Mouse (Mus musculus): Measurements from ENCODE around the gene Stk11ip.

Gene Stk11ip

DNA sequence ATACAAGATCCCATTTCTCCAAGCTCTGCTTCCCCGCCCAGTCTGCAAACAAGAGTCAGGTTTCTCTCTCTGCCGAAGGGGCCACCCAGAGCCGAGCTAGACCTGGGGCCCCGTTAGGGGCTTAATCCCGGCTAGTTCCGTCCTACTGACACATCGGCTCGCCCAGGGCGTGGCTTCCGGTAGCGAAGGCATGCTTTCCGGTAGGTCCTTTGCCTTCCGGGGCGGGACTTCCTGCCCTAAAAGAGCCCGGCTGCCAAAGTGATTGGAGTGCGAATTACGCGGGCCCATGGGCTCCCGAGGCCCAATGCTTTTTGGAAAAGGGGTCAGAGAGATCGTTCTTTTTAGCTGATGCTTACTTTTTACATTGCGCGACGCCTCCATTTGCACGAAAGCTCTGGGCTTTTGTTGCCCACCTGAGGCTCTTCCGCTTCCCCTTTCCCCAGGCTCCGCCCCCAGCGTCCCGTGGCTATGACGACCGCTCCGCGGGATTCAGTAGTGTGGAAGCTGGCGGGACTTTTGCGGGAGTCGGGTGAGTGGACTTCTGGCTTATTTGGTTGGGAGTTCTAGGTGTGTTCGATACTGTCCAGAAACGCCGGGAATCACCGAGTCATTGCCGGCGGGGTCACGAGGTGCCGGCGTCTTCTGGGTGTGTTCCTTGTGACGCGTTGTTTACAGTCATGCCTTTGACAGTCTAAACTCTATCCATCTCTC is at the start of gene Stk11ip:
Gene Stk11ip, plus strand, starts transcription at position 209 of the 711 bp plus-strand sequence.
- peak; percentile 94 for DNase-seq (ENCODE audit: extremely low spot score)

DNA sequence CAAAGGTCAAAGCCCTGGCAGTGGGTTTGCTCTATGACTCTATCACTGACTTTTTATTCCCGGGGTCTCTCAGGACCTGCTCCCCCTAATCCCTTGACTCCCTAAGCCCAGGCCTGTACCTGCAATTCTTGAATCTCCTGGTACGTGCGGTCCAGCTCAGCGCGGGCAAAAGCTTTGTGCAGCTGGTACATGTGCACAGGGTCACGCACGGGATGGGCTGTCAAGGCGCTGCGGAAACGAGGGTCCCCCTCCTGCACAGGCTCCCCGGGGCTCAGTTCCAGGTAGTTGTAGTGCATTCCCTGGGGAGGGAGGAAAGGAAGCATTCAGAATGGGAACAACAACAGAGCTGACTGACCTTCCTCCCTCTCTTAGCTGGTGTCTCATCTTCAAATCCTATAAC is 44.9 kb upstream of the Stk11ip start:
- no peak for DNase-seq (ENCODE audit: extremely low spot score)

DNA sequence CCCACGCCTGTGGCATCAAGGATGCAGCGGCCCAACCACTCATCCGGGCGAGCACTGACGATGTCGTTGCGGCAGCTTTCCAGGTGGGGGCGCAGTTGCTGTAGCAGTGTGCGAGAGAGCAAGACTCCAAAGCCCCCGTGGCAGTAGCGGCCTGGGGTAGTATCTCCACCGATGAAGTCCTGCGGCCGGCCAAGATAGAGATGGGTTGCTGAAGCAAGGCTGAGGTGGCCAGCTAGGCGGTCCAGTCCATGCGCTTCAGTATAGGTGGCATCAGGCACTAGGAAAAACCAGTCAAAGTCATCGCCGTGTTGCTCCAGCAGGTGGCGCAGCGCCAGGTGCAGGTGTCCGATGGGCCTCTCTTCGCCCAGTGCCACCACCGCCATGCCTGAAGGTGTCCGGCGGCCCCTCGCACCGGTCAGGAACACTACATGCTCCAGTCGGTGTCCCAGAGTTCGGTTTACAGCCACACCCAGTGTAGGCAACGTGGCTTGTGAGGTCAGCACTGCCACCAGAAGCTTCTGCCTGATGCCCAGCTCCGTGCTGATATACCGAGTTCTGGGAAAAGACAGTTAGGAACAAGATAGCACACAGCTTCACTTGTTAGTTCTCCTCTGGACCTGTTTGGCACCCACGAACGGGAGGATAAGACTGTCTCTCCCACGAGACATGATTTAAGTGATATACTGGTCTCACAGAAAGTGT is 43.9 kb upstream of the Stk11ip start:
- peak; percentile 89 for DNase-seq (ENCODE audit: extremely low spot score)

DNA sequence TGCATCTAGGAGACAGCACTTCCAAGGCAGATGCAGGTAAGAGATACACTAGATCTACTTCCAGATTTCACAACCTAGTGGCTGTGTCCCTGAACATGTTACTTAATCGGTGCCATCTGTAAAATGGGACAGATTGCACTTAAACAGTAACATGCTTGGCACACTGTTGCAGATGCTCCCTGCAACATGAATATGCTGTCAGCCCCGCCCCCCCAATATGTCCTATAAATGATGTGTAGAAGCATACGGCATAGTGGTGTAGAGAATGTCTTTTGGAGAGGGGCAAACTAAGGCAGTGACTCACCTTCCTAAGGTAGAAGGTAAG is 43.4 kb upstream of the Stk11ip start:
- no peak for DNase-seq (ENCODE audit: extremely low spot score)

DNA sequence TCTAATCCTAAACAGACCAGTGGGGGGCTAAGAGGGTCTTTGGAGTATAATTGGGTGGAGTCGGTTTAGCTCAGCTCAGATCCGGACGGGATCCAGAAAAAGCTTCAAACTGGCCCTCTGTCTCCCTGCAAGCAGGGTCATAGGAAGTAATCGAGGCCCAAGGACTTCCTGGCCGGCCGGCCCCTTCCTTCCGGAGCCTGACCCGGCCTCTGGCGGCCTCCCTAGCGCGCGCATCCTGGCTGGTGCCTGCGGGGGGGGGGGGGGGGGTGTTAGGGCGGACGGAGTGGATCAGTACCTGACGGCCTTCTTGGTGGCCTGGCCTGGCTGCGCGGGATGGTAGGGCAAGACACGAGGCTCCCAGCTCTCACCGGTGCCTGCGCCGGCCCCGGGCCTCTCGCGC is 42.8 kb upstream of the Stk11ip start:
- no peak for DNase-seq (ENCODE audit: extremely low spot score)

DNA sequence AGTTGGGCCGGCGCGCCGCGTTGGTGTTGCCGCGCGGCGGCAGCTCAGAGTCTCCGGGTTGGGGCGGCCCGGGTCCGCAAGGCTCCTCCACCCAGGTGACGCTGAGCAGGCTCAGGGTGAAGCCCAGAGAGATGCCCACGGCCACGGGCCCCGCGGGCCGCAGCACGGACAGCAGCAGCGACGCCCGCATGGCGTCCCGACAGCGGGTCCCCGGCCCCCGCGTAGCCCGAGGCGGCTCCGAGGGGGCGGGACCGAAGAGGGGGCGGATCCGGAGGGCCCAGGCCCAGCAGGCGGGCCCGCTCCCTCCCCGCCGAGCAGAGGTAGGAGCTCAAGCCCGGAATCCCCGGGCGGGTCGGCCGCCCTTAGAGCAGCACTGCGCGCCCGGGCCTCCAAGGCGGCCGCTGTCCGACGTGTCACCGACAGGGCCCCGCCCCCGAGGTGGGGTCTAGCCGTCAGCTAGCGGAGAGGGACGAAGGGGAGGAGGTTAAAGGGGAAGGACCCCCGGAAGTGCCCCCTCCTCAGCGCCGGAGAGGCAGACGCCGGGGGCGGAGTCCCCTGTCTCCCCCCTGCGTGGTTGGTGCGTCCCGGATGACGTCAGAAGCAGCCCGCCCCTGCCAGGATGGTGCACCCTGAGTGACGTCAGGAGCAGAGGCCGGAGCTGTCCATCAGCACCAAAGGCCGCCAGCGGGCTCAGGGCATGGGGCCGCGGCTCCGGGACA is 42.3 kb upstream of the Stk11ip start, which contains the start of the genes Chpf and Tmem198:
Gene Chpf, minus strand, starts transcription at position 392 of the 719 bp plus-strand sequence.
Gene Tmem198, plus strand, starts transcription at position 617 of the 719 bp plus-strand sequence.
- DNase-seq (ENCODE audit: extremely low spot score), result peak; percentile 100

DNA sequence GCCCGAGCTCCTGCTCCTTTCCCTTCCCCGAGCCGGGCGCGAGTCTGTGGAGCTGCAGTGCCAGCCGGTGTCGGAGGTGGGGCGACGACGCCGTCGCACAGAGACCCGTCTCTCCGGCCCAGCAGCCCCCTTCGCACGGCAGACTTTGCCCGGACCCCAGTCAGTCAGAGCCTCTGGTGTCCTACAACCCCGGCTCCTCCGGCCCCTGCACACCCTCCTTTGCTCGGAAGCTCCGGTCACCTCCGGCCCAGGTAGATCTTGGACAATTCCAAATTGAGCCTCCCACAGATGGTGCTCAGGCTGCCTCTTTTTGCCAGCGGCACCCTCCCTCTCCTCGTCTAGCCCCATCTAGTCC is 41.7 kb upstream of the Stk11ip start:
- no peak for DNase-seq (ENCODE audit: extremely low spot score)

DNA sequence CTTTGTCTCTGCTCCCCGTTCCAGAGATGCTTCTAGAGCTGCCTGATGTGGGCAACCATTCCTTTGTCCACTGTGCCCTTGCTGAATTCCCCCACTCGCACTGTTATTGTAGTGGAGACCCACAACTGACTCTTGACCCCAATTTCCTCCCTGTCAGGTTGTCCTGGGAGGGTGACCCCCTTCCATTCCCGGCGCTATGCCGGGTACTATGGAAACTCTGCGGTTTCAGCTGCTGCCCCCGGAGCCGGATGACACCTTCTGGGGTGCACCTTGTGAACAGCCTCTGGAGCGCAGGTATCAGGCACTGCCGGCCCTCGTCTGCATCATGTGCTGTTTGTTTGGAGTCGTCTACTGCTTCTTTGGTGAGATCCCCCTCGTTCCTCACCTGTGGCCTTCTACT is 41.3 kb upstream of the Stk11ip start:
- no peak for DNase-seq (ENCODE audit: extremely low spot score)

DNA sequence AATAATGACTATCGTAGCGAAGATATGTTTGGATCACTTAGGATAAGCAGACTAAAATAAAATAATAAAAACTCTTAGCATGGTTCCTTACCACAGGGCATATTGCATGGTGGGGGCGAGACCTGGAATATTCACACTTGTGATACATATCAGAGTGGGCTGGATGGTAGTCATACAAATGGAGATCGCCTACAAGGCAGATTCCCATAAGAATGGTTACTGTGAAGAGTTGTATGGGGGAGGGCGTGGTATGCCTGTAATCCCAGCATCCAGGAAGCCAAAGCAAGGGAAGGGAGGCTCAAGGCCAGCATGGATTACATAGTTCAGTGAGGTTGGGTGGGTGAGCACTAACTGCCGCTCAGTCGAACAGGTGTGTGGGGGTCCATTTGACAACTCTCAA is 40.6 kb upstream of the Stk11ip start:
- no peak for DNase-seq (ENCODE audit: extremely low spot score)

DNA sequence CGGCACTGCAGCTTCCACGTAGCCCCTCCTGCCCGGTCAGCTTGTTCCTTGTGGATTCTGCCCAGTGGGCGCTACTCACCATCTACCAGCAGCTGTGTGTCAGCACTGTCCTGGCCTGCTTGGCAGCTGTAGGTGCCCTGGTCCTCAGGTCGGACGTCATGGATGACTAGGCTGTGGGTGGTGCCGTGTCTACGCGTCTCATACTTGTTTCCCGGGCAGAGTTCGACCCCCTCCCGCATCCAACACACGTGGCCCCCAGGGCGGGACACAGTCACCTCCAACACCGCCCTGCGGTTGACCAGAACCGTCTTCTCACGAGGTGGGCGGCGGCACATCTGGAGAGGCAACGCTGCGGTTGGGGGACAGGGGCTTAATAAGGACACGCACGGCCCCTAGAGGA is 34.8 kb upstream of the Stk11ip start:
- DNase-seq (ENCODE audit: extremely low spot score), result no peak

DNA sequence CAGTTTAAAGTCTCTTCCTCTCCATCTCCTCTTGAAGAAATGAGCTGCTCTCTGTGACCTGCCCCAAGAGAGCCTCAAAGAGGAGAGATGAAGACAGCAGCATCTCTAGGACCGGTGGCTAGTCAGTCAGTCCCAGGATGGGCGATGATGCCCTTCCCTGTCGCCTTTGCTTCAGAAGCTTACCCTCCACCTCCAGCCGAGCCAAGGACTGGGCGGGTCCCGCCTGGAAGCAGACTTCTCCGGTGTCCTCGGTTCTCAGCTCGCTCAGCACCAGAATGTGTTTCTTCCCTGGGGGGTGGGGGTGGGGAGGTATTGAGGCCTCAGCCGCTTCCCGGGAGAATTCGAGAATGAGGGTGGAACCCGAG is 34.3 kb upstream of the Stk11ip start:
- no peak for DNase-seq (ENCODE audit: extremely low spot score)

DNA sequence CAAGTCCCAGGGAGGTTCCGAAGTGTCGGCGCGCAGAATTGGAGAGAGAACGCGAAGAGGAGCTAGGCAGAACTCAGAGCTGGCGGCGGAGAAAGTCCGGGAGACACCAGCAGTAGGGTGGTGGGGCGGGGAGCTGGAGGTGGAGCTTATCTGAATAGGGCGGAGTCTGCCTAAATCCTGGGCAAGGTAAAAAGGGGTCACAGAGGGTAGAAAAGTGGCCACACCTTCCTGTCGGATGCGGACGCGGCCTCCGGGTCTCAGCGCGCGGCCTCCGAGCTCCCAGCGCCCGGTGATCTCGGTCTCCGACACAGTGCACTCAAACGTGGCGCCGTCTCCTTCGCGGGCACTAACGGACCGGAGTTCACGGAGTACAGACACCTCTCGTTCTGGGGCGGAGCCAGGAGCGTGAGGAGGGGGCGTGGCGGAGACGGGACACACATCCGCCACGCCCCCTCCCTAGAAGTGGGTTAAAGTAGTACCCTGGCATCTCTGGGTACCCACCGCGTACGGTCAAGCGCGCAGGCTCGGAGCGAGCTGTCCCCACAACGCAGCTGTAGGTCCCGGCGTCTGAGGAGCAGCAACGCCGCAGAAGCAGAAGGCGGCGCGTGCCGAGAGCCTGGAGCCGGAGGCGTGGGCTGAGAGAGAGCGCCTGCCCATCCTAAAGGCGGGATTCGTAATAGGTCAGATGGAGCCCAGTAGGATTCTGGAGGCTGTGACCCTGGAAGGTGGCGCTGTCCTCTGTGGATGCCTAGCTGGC is 33.7 kb upstream of the Stk11ip start:
- DNase-seq (ENCODE audit: extremely low spot score), result peak; percentile 90

DNA sequence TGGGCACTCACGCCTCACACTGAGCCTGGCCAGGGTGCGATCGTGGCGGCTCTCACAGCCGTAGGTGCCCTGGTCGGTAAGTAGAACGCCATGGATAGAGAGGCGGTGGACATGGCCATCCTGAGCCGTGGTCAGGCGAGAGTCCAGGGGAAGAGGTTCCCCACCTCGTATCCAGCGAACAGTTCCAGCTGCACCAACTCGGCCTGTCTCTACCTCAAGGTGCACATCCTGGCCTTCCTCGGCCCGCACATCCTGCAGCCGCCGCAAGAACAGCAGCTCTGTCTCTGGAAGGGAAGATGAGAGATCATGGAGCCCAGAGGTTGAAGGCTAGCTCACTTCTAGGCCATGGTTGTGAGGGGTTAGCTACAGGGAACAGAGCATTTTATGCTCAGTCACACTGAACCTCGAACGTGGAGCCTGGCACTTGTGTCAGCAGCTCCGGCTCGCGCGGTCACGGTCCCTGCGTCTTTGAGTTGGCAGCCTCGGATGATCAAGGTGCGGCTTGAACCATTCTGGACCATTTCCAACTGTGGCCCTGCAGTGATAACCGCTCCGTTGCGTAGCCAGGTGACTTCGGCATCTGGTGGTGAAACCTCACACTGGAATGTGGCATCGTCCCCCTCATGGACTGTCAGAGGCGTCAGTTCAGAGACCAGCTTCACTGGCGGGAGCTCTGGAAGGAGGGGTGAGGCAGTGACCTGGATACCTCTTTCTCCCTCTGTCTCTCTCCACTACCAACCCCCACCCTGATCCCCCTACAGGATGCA is 30.4 kb upstream of the Stk11ip start:
- DNase-seq (ENCODE audit: extremely low spot score), result no peak

DNA sequence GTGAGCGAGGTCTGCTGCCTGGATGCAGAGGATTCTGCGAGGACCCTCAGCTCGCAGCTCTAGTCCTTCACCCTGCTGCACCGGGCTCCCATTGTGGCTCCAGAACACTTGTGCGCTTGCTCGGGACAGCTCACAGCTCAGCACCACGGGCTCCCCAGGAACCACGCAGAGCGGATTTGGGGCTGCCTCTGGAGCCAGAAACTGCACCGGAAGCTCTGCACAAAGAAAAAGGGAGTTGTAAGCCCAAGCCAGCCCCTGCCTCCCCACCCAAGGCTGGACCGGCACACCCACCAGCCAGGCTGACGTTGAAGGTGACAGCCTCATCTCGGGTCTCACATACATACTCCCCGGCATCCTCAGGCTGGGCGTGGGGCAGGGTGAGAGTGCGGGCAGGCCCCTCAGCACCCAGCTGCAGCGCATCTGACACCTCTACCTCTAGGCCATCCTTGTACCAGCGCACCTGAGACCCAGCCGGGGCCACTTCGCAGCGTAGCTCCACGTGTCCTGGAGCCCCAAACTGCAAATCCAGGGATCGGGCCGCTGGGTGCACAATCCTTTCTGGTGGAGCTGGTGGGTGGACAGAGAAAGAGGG is 28.7 kb upstream of the Stk11ip start:
- DNase-seq (ENCODE audit: extremely low spot score), result no peak

DNA sequence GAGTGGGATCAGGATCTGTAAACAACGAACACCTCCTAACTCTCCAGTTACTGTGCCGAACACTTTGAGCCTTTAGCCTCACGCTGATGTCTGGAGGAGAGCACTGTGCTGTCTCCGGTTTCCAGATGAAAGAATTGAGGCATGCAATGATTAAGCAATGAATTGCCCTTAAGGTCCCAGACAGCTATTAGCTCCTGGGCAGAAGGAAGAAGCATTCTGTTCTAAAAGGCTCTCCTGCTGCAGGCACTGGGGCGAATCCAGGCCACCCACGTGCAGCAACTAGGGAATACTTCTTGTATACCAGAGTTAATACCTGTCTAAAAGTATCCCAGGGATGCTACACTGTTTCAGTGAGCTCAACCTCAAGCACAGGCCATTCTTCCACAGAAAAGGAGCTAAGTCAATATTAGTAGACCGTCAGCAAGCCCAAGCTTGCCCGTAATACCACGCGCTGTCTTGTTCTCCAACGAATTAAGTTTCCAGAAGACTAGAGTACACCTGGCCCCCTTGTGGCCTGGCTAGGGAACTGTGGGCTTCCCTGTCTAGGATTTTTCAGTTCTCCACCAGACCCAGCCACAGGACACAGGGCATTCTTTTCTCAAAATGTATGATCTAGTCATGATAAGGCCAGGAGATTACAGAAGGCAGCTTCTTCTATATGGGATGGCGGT is 26.3 kb upstream of the Stk11ip start:
- peak; percentile 61 for DNase-seq (ENCODE audit: extremely low spot score)

DNA sequence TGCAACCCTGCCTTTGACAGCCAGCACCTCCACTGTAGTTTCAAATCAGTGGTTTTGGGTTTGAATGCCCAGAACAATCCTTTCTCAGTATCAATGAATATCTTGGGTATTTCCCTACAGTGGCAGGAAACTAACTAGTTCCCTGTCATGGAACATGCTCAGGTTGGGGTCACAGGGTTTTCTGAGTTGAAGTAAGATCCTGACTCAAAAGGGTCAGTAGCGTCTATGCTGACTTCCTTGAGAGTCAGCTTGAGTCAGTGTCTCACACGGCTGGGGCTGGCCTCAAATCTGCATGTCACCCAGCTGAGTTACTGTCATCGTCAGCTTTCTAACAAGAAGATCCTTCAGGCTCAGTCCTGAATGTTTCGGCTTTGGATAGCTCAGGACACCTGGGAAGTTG is 22.4 kb upstream of the Stk11ip start:
- DNase-seq (ENCODE audit: extremely low spot score), result no peak

DNA sequence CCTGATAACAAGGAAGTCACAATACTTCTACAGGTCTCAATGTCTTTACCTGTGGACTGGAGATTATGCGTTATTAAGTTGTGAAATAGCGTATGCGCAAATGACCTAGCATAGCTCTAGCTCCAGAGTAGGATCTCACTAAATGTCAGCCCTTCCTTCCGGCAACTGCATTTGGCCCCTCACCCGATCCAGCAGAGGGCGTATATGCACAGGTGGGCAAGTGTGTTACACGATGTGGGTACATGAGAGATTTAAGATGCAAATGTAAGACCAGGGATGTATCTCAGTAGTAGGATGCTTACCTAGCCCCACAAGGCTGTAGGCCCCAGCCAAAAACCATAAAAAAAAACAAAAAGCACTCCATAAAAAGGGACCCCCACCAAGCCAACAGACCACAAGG is 21.9 kb upstream of the Stk11ip start:
- no peak for DNase-seq (ENCODE audit: extremely low spot score)

DNA sequence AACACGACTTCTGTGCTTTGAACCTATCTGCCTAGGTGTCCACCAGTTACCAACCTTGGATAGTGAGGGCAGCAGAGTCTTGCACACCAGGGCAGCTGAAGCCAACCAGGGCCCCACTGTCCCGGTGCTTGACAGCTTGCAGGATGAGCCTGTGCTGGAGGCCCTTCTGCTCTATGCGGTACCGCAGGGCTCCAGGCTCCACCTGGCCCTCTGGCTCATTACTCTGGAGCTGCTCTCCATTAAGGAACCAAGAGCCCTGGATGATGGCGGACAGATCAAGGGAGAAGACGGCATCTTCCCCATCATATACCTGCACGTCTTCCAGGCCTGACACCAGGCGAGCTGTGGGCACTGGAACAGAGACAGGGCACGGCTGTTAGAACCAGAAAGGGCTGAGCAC is 19.4 kb upstream of the Stk11ip start:
- no peak for DNase-seq (ENCODE audit: extremely low spot score)

DNA sequence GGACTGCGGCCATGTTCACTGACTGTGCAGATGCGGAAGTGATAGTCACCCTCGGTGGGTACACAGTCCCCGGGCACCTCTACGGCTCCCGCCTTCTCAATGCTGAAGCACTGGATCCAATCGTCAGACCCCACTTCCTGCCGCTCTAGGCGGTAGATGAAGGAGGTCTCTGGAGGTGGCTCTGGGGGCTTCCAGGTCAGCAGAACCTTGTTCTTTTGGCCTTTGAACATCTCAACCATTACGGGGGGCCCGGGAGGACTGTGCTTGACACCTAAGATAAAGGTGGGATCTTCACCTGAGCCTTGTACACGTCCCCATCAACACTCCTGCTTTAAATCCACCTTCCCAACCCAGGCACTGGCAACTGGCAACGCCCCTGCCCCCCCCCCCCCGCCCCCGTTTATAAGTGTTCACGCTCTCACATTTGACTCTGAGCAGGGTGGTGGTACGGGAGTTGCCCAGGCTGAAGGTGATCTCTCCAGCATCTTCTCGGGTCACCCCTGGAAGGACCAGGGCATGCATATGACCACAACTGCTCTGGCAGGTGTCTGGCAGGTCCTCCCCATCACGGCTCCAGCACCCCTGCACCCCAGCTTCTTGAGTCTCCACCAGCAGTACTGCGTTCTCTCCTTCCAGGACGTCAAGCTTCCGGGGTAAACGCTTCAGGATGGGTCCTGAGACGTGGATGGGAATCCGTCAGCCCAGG is 18.2 kb upstream of the Stk11ip start:
- no peak for DNase-seq (ENCODE audit: extremely low spot score)

DNA sequence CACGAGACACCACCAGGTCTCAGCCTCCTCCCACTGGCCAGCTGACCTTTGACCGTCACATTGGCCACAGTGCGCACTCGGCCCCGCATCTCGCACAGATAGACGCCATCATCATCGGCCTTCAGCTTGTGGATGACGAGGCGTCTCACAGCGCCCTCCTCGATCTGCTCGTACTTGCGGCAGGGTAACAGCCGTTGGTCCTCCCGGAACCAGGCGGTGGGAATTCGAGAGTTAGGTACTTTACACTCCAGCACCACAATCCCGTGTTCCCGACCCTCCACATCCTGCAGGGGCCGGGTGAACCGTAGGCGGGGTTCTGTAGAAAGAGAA is 17.7 kb upstream of the Stk11ip start:
- DNase-seq (ENCODE audit: extremely low spot score), result no peak

Data from embryo, embryonic 9.5 days (tissue).